Mouse (Mus musculus) midbrain, embryonic 11.5 days (tissue): Measurements from ENCODE around the gene Rab17. TPM values are rescaled to one million over a fixed set of nuclear protein-coding genes. Genes with fewer than 3 reads are reported as not detected.
A peak's percentile ranks its signal among the peaks of the same experiment; 100 is the strongest.

Experiments
- ATAC-seq: fragments of 200-750 bp; cut with Nextera tagmentation; 2 replicates; pipeline ENCODE4 v1.8.0; 2017; ENCODE audit warnings: moderate TSS enrichment, moderate library complexity; ENCODE audit not compliant: low FRiP score
- DNase-seq: peaks from one replicate; pipeline ENCODE4 v3.0.0; 2015; ENCODE audit warnings: low spot score; ENCODE audit errors: missing footprints
- H3K27ac ChIP-seq: fragments of 300-500 bp; sonication (generic); 2 replicates; pipeline ENCODE4 v1.5.1; 2014; ENCODE audit warnings: low read depth, low read length
- H3K27me3 ChIP-seq: fragments of 300-500 bp; sonication (generic); 2 replicates; pipeline ENCODE4 v1.6.1; 2014; ENCODE audit warnings: mild to moderate bottlenecking, low read length, moderate library complexity, mixed read lengths; ENCODE audit not compliant: control insufficient read depth, insufficient read depth
- H3K36me3 ChIP-seq: fragments of 300-500 bp; sonication (generic); 2 replicates; pipeline ENCODE4 v1.6.1; 2014; ENCODE audit warnings: mild to moderate bottlenecking, low read length, moderate library complexity, mixed read lengths; ENCODE audit not compliant: control insufficient read depth, insufficient read depth
- H3K4me1 ChIP-seq: fragments of 300-500 bp; sonication (generic); 2 replicates; pipeline ENCODE4 v1.6.1; 2014; ENCODE audit warnings: low read length; ENCODE audit not compliant: control insufficient read depth, insufficient read depth
- H3K4me2 ChIP-seq: fragments of 300-500 bp; sonication (generic); 2 replicates; pipeline ENCODE4 v1.6.1; 2014; ENCODE audit warnings: mild to moderate bottlenecking, moderate library complexity
- H3K4me3 ChIP-seq: fragments of 300-500 bp; sonication (generic); 2 replicates; pipeline ENCODE4 v1.5.1; 2014; ENCODE audit warnings: low read depth, low read length
- H3K9ac ChIP-seq: fragments of 300-500 bp; sonication (generic); 2 replicates; pipeline ENCODE4 v1.6.1; 2014; ENCODE audit warnings: low read length
- H3K9me3 ChIP-seq: fragments of 300-500 bp; sonication (generic); 2 replicates; pipeline ENCODE4 v1.6.1; 2016; ENCODE audit warnings: low read length; ENCODE audit not compliant: control insufficient read depth
- WGBS: fragments of 180-500 bp; shearing (Covaris S2); extraction: QIAGEN DNeasy Blood & Tissue Kit; methylation state at CpG from one replicate; pipeline ENCODE4 v1.1.7; 2014; 5-methylcytosine and 5-hydroxymethylcytosine counted together
- polyA plus RNA-seq: library from polyadenylated mRNA; unstranded; fragments of >200 nt; fragmentation: Nextera tagmentation; extraction: Ambion mirVana; gene quantifications from 2 replicates; pipeline ENCODE4 v1.2.1, GENCODE M21; 2014

The Rab17 gene
- polyA plus RNA-seq, 1 experiment from 2014 or later = not detected

- DNase-seq (no peak), ATAC-seq (no peak)
- Histone ChIP-seq H3K27ac (no peak overlapping the region), H3K27me3 (no peaks in the 10 kb centered on the region), H3K9ac (no peak overlapping the region), H3K4me1 (no peaks in the 10 kb centered on the region), H3K36me3 (no peaks in the 10 kb centered on the region), H3K4me2 (no peak overlapping the region), H3K4me3 (no peak overlapping the region), H3K9me3 (no peaks in the 10 kb centered on the region)
- 94% methylated on average over 14 of the region's 14 CpGs for WGBS
These were observed 38.8 kb upstream of the Rab17 start for GRCm38 (mm10) chr1:91008147-91008682.

GRCm38 (mm10) chr1:91006708-91007107 lies 37.2 kb upstream of the Rab17 start:
- DNase-seq (peak; percentile 72), ATAC-seq (no peak)
- Histone ChIP-seq H3K4me2 (no peak overlapping the region), H3K27me3 (no peaks in the 10 kb centered on the region), H3K36me3 (no peaks in the 10 kb centered on the region), H3K4me3 (no peak overlapping the region), H3K9me3 (no peaks in the 10 kb centered on the region), H3K4me1 (no peaks in the 10 kb centered on the region), H3K27ac (no peak overlapping the region), H3K9ac (no peak overlapping the region)
- 93% methylated on average over 9 of the region's 9 CpGs for WGBS

GRCm38 (mm10) chr1:91006037-91006436 lies 36.6 kb upstream of the Rab17 start:
- 90% methylated on average over 5 of the region's 5 CpGs for WGBS
- ATAC-seq = no peak

GRCm38 (mm10) chr1:91003522-91004253 lies 34.2 kb upstream of the Rab17 start:
- DNase-seq = peak; percentile 51
- 89% methylated on average over 8 of the region's 8 CpGs for WGBS

More at GRCm38 (mm10) chr1:91006037-91006436, 36.6 kb upstream of the Rab17 start:
- no peaks in the 10 kb centered on the region for H3K27me3 ChIP-seq
- H3K4me2 ChIP-seq = no peak overlapping the region
- DNase-seq = no peak
- no peak overlapping the region for H3K27ac ChIP-seq
- no peaks in the 10 kb centered on the region for H3K9me3 ChIP-seq
- no peak overlapping the region for H3K9ac ChIP-seq
- H3K36me3 ChIP-seq = no peaks in the 10 kb centered on the region
- H3K4me3 ChIP-seq = no peak overlapping the region
- no peaks in the 10 kb centered on the region for H3K4me1 ChIP-seq

GRCm38 (mm10) chr1:91002641-91003040 lies 33.2 kb upstream of the Rab17 start:
- Histone ChIP-seq H3K27me3 (no peaks in the 10 kb centered on the region; the same call in 1 of the 2 replicates), H3K27ac (no peak overlapping the region), H3K4me3 (no peak overlapping the region), H3K36me3 (no peaks in the 10 kb centered on the region), H3K4me2 (no peak overlapping the region), H3K4me1 (peaks cover 8% of the 10 kb centered on the region), H3K9me3 (no peaks in the 10 kb centered on the region), H3K9ac (no peak overlapping the region)
- no peak for DNase-seq
- 75% methylated on average over 3 of the region's 3 CpGs for WGBS
- ATAC-seq = no peak

More at GRCm38 (mm10) chr1:91003522-91004253, 34.2 kb upstream of the Rab17 start:
- Histone ChIP-seq H3K4me1 (peaks cover 8% of the 10 kb centered on the region), H3K9ac (no peak overlapping the region), H3K27ac (no peak overlapping the region), H3K4me3 (no peak overlapping the region), H3K9me3 (no peaks in the 10 kb centered on the region), H3K4me2 (no peak overlapping the region), H3K36me3 (no peaks in the 10 kb centered on the region), H3K27me3 (no peaks in the 10 kb centered on the region)
- ATAC-seq = no peak

GRCm38 (mm10) chr1:91001871-91002539 lies 32.5 kb upstream of the Rab17 start:
- H3K27me3 ChIP-seq = no peaks in the 10 kb centered on the region; the same call in 1 of the 2 replicates
- no peaks in the 10 kb centered on the region for H3K36me3 ChIP-seq
- H3K27ac ChIP-seq = no peak overlapping the region
- H3K4me3 ChIP-seq = no peak overlapping the region
- 90% methylated on average over 3 of the region's 3 CpGs for WGBS
- no peak for ATAC-seq
- H3K4me1 ChIP-seq = peaks cover 8% of the 10 kb centered on the region
- no peak overlapping the region for H3K9ac ChIP-seq
- no peaks in the 10 kb centered on the region for H3K9me3 ChIP-seq
- no peak overlapping the region for H3K4me2 ChIP-seq
- DNase-seq = peak; percentile 39

- DNase-seq = no peak
- H3K4me2 ChIP-seq = no peak overlapping the region
- no peaks in the 10 kb centered on the region for H3K9me3 ChIP-seq
- no peaks in the 10 kb centered on the region; the same call in 1 of the 2 replicates for H3K27me3 ChIP-seq
- ATAC-seq = no peak
- no peak overlapping the region for H3K4me3 ChIP-seq
- H3K4me1 ChIP-seq = peaks cover 8% of the 10 kb centered on the region
- no peak overlapping the region for H3K27ac ChIP-seq
- no peaks in the 10 kb centered on the region for H3K36me3 ChIP-seq
- H3K9ac ChIP-seq = no peak overlapping the region
- 88% methylated on average over 3 of the region's 3 CpGs for WGBS
These were observed 31.6 kb upstream of the Rab17 start for GRCm38 (mm10) chr1:91001101-91001500.

- Histone ChIP-seq H3K4me2 (peak overlapping the region; percentile 97), H3K36me3 (no peaks in the 10 kb centered on the region), H3K27me3 (no peaks in the 10 kb centered on the region; the same call in 1 of the 2 replicates), H3K27ac (no peak overlapping the region), H3K4me3 (no peak overlapping the region), H3K9me3 (no peaks in the 10 kb centered on the region), H3K4me1 (peaks cover 8% of the 10 kb centered on the region), H3K9ac (no peak overlapping the region; the same call in 1 of the 2 replicates)
- DNase-seq (peak; percentile 84), ATAC-seq (no peak)
- 72% methylated on average over 10 of the region's 10 CpGs for WGBS
These were observed 30.6 kb upstream of the Rab17 start for GRCm38 (mm10) chr1:90999911-91000601.
